Mouse (Mus musculus) erythroblast, embryonic 14.5 days (primary cell): ENCODE data around the gene Rac1. TPM values are rescaled to one million over a fixed set of nuclear protein-coding genes. Genes with fewer than 3 reads are reported as not detected.
A peak's percentile ranks its signal among the peaks of the same experiment; 100 is the strongest.

Experiments
- H3K27me3 ChIP-seq: 2 replicates; pipeline ENCODE4 v1.6.1; 2012; ENCODE audit warnings: inconsistent platforms; ENCODE audit not compliant: control insufficient read depth
- H3K36me3 ChIP-seq: 2 replicates; pipeline ENCODE4 v1.6.1; 2012; ENCODE audit warnings: mild to moderate bottlenecking, inconsistent platforms; ENCODE audit not compliant: control insufficient read depth
- H3K4me1 ChIP-seq: 2 replicates; pipeline ENCODE4 v1.6.1; 2012; ENCODE audit warnings: inconsistent platforms; ENCODE audit not compliant: control insufficient read depth
- H3K4me3 ChIP-seq: replicated peaks from 2 replicates; pipeline ENCODE3; 2012; ENCODE audit warnings: moderate library complexity, mild to moderate bottlenecking, inconsistent platforms
- H3K9me3 ChIP-seq: 2 replicates; pipeline ENCODE4 v1.6.1; 2012; ENCODE audit warnings: low read length, inconsistent platforms, mixed read lengths; ENCODE audit not compliant: control insufficient read depth
- GATA1 ChIP-seq: IDR thresholded peaks from 2 replicates; pipeline ENCODE4 v1.6.1; 2012; ENCODE audit warnings: low read length, inconsistent platforms, mixed read lengths
- TAL1 ChIP-seq: IDR thresholded peaks from 3 replicates; pipeline ENCODE4 v1.6.1; 2012; ENCODE audit warnings: low read length, inconsistent platforms, mixed read lengths
- polyA plus RNA-seq: library from polyadenylated mRNA; stranded (reverse); fragments of >175 nt; gene quantifications from 2 replicates; pipeline ENCODE4 v1.2.3, GENCODE M21; 2012

The Rac1 gene
- polyA plus RNA-seq, 1 experiment = 8.1 TPM

GRCm38 (mm10) chr5:143530715-143531114 lies 2.9 kb upstream of the Rac1 start:
- TF ChIP-seq TAL1 = no peak
- H3K4me1 ChIP-seq = peaks cover 49% of the 10 kb centered on the region
- H3K36me3 ChIP-seq = peaks cover 5% of the 10 kb centered on the region
- H3K27me3 ChIP-seq = no peaks in the 10 kb centered on the region
- H3K9me3 ChIP-seq = no peaks in the 10 kb centered on the region
- H3K4me3 ChIP-seq = no peak overlapping the region

DNA sequence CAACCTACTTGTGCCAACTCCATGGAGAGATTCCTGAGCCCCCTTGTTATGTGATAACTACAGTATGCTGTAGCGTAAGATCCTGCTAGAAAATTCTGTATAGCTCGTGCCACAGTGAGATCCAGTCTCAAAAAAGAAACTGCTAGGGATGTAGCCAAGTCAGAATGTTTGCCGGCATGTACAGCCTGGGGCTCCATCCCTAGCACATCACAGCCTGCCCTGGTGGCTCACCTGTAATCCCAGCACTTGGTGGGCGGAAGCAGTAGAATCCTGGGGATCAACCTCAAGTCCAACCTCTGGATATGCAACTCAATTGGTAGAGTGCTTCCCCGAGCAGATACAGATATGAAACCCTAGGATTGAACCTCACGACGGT lies 460 bp upstream of the Rac1 start:
- Histone ChIP-seq H3K4me3 (peak overlapping the region; percentile 96), H3K9me3 (no peaks in the 10 kb centered on the region), H3K4me1 (peaks cover 72% of the 10 kb centered on the region), H3K36me3 (peaks cover 27% of the 10 kb centered on the region), H3K27me3 (no peaks in the 10 kb centered on the region)
- TF ChIP-seq TAL1 = no peak
- TF ChIP-seq GATA1 = no peak

- TF ChIP-seq GATA1 (peak; percentile 11; the same call in 1 of the 2 replicates), TAL1 (no peak)
- Histone ChIP-seq H3K4me3 (peak overlapping the region; percentile 96), H3K27me3 (no peaks in the 10 kb centered on the region), H3K36me3 (peaks cover 40% of the 10 kb centered on the region), H3K4me1 (peaks cover 78% of the 10 kb centered on the region), H3K9me3 (no peaks in the 10 kb centered on the region)
Observed at GRCm38 (mm10) chr5:143526698-143527331, 1.0 kb downstream of the Rac1 start.

- H3K4me1 ChIP-seq = peaks cover 73% of the 10 kb centered on the region
Observed at GRCm38 (mm10) chr5:143525454-143526225, 2.2 kb downstream of the Rac1 start.

GRCm38 (mm10) chr5:143522882-143523281 lies 5.0 kb downstream of the Rac1 start:
- Histone ChIP-seq H3K4me1 (peaks cover 78% of the 10 kb centered on the region), H3K4me3 (no peak overlapping the region), H3K27me3 (no peaks in the 10 kb centered on the region), H3K36me3 (peaks cover 74% of the 10 kb centered on the region), H3K9me3 (no peaks in the 10 kb centered on the region)
- TF ChIP-seq TAL1 (no peak), GATA1 (no peak)

More at GRCm38 (mm10) chr5:143525454-143526225, 2.2 kb downstream of the Rac1 start:
- H3K9me3 ChIP-seq = no peaks in the 10 kb centered on the region
- H3K4me3 ChIP-seq = peak overlapping the region; percentile 96
- H3K27me3 ChIP-seq = no peaks in the 10 kb centered on the region
- TF ChIP-seq GATA1 (no peak), TAL1 (no peak)
- peaks cover 48% of the 10 kb centered on the region for H3K36me3 ChIP-seq

DNA sequence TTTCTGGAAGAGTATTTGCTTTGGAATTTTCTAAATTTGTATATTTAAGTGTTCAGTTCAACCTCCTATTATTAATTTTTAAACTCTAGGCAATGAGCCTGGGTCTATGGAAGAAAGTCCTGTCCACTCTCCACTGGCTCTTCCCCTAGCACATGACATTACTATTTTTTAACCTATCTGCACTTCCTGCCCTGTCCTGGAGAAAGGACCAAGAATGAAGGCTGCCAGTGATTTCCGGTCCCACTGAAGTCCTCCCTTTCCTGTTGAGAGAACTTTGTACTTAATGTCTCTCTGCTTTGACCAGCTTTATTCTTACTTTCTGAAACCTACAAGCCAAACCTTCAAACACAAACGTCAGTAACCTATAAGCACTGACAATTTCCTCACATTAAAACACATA lies 7.4 kb downstream of the Rac1 start:
- Histone ChIP-seq H3K4me3 (no peak overlapping the region), H3K9me3 (no peaks in the 10 kb centered on the region), H3K4me1 (peaks cover 73% of the 10 kb centered on the region), H3K27me3 (no peaks in the 10 kb centered on the region), H3K36me3 (peaks cover 90% of the 10 kb centered on the region)
- TF ChIP-seq TAL1 = no peak
- no peak for TF ChIP-seq GATA1

GRCm38 (mm10) chr5:143518045-143518591 lies 9.7 kb downstream of the Rac1 start:
- Histone ChIP-seq H3K4me1 (peaks cover 69% of the 10 kb centered on the region), H3K27me3 (no peaks in the 10 kb centered on the region), H3K36me3 (peaks cover 93% of the 10 kb centered on the region), H3K9me3 (no peaks in the 10 kb centered on the region), H3K4me3 (no peak overlapping the region)
- TF ChIP-seq TAL1 (no peak), GATA1 (no peak)

GRCm38 (mm10) chr5:143517436-143517835 lies 10.4 kb downstream of the Rac1 start:
- Histone ChIP-seq H3K36me3 (peaks cover 94% of the 10 kb centered on the region), H3K4me3 (no peak overlapping the region), H3K4me1 (peaks cover 69% of the 10 kb centered on the region), H3K9me3 (no peaks in the 10 kb centered on the region), H3K27me3 (no peaks in the 10 kb centered on the region)
- no peak for TF ChIP-seq TAL1
- TF ChIP-seq GATA1 = no peak

GRCm38 (mm10) chr5:143517005-143517404 lies 10.8 kb downstream of the Rac1 start:
- no peak for TF ChIP-seq TAL1
- no peak for TF ChIP-seq GATA1
- peaks cover 94% of the 10 kb centered on the region for H3K36me3 ChIP-seq
- peaks cover 69% of the 10 kb centered on the region for H3K4me1 ChIP-seq

More at GRCm38 (mm10) chr5:143517005-143517404, 10.8 kb downstream of the Rac1 start:
- no peaks in the 10 kb centered on the region for H3K27me3 ChIP-seq
- H3K9me3 ChIP-seq = no peaks in the 10 kb centered on the region
- no peak overlapping the region for H3K4me3 ChIP-seq
